Mouse (Mus musculus) CH12.LX (cell line): ENCODE data around the gene Pnp2. TPM values are rescaled to one million over a fixed set of nuclear protein-coding genes. Genes with fewer than 3 reads are reported as not detected.

ENCODE experiments used
- DNase-seq: peaks from one replicate; pipeline ENCODE4 v3.0.0-alpha.2; 2013; ENCODE audit errors: extremely low read depth
- H3K27ac ChIP-seq: 2 replicates; pipeline ENCODE4 v1.5.1; 2012; ENCODE audit warnings: low read depth, mild to moderate bottlenecking, control low read depth, moderate library complexity; ENCODE audit not compliant: insufficient read depth
- H3K27me3 ChIP-seq: replicated peaks from 2 replicates; pipeline ENCODE3; 2012; ENCODE audit warnings: inconsistent platforms
- H3K36me3 ChIP-seq, 2 experiments: replicated peaks in 1 of 2; 2 replicates each; pipeline versions ENCODE3 to v1.6.1; 2012; ENCODE audit warnings: inconsistent platforms in 1 of 2, low read length in 1 of 2, mild to moderate bottlenecking in 1 of 2, mixed read lengths in 1 of 2, moderate library complexity in 1 of 2; ENCODE audit not compliant: control insufficient read depth in 1 of 2, insufficient read depth in 1 of 2
- H3K4me1 ChIP-seq, 2 experiments: 2 replicates each; pipeline ENCODE4 v1.6.1; 2012; ENCODE audit warnings: inconsistent platforms in 1 of 2, moderate library complexity in 1 of 2; ENCODE audit not compliant: insufficient read depth in 2 of 2, control insufficient read depth in 1 of 2
- H3K4me2 ChIP-seq: 2 replicates; pipeline ENCODE4 v1.6.1; 2012; ENCODE audit warnings: low read depth, mild to moderate bottlenecking, control low read depth; ENCODE audit not compliant: poor library complexity, insufficient read depth, severe bottlenecking
- H3K4me3 ChIP-seq, 3 experiments: fragments of 150-350 bp in 1 of 3; sonication (generic) in 1 of 3; replicated peaks in 1 of 3; 2 replicates each; pipeline versions ENCODE3 to v1.5.1; 2011 to 2012; ENCODE audit warnings: low read depth in 2 of 3, low read length in 2 of 3, mild to moderate bottlenecking in 2 of 3, moderate library complexity in 2 of 3, control low read depth in 1 of 3, improper control_type of control experiment in 1 of 3, inconsistent platforms in 1 of 3, mixed read lengths in 1 of 3; ENCODE audit not compliant: poor library complexity in 1 of 3
- H3K79me2 ChIP-seq: replicated peaks from 2 replicates; pipeline ENCODE4 v1.6.1; 2012; ENCODE audit warnings: mild to moderate bottlenecking, moderate library complexity; ENCODE audit not compliant: control insufficient read depth, poor library complexity, insufficient read depth, severe bottlenecking; ENCODE audit errors: extremely low read depth
- H3K9ac ChIP-seq: 2 replicates; pipeline ENCODE4 v1.6.1; 2012; ENCODE audit warnings: low read depth, mild to moderate bottlenecking, control low read depth, moderate library complexity; ENCODE audit not compliant: insufficient read depth
- H3K9me3 ChIP-seq: replicated peaks from 2 replicates; pipeline ENCODE3; 2012; ENCODE audit warnings: low read length, inconsistent platforms, mixed read lengths
- BHLHE40 ChIP-seq: IDR thresholded peaks from 2 replicates; pipeline ENCODE4 v1.6.1; 2011; ENCODE audit warnings: mild to moderate bottlenecking, low read depth, low read length, improper control_type of control experiment
- CHD1 ChIP-seq: IDR thresholded peaks from 2 replicates; pipeline ENCODE4 v1.6.1; 2012; ENCODE audit warnings: low read depth, low read length, improper control_type of control experiment, inconsistent platforms
- CHD2 ChIP-seq: IDR thresholded peaks from 2 replicates; pipeline ENCODE4 v1.6.1; 2011; ENCODE audit warnings: low read length, improper control_type of control experiment
- CTCF ChIP-seq, 2 experiments: IDR thresholded peaks in 1 of 2; conservative IDR thresholded peaks in 1 of 2; 2 replicates each; pipeline ENCODE4 v1.5.1; 2011 to 2012; ENCODE audit warnings: low read depth in 2 of 2, low read length in 2 of 2, improper control_type of control experiment in 1 of 2, inconsistent platforms in 1 of 2, mild to moderate bottlenecking in 1 of 2, moderate library complexity in 1 of 2
- E2F4 ChIP-seq: IDR thresholded peaks from 2 replicates; pipeline ENCODE4 v1.6.1; 2011; ENCODE audit warnings: low read depth, low read length, improper control_type of control experiment; ENCODE audit not compliant: insufficient replicate concordance
- EP300 ChIP-seq: IDR thresholded peaks from 2 replicates; pipeline ENCODE4 v1.6.1; 2011; ENCODE audit warnings: low read length, improper control_type of control experiment
- ETS1 ChIP-seq: conservative IDR thresholded peaks from 2 replicates; pipeline ENCODE4 v1.6.1; 2012; ENCODE audit warnings: low read depth, mild to moderate bottlenecking, inconsistent platforms, low read length, improper control_type of control experiment, moderate library complexity
- GABPA ChIP-seq: IDR thresholded peaks from 2 replicates; pipeline ENCODE4 v1.6.1; 2012; ENCODE audit warnings: low read depth, low read length, improper control_type of control experiment, inconsistent platforms; ENCODE audit not compliant: insufficient replicate concordance
- HCFC1 ChIP-seq: IDR thresholded peaks from 2 replicates; pipeline ENCODE4 v1.6.1; 2012; ENCODE audit warnings: low read depth, mild to moderate bottlenecking, inconsistent platforms, low read length, improper control_type of control experiment
- IRF4 ChIP-seq: IDR thresholded peaks from 2 replicates; pipeline ENCODE4 v1.6.1; 2014; ENCODE audit warnings: low read depth, mild to moderate bottlenecking, inconsistent platforms, low read length, improper control_type of control experiment
- JUN ChIP-seq: IDR thresholded peaks from 2 replicates; pipeline ENCODE4 v1.6.1; 2011; ENCODE audit warnings: low read depth, mild to moderate bottlenecking, low read length, improper control_type of control experiment, moderate library complexity; ENCODE audit not compliant: insufficient read depth
- JUND ChIP-seq: conservative IDR thresholded peaks from 2 replicates; pipeline ENCODE4 v1.6.1; 2011; ENCODE audit warnings: low read depth, low read length, improper control_type of control experiment
- MAX ChIP-seq: IDR thresholded peaks from 2 replicates; pipeline ENCODE4 v1.6.1; 2011; ENCODE audit warnings: low read length, improper control_type of control experiment
- MAZ ChIP-seq: IDR thresholded peaks from 2 replicates; pipeline ENCODE4 v1.6.1; 2012; ENCODE audit warnings: low read depth, mild to moderate bottlenecking, inconsistent platforms, low read length, improper control_type of control experiment, moderate library complexity
- MEF2A ChIP-seq: IDR thresholded peaks from 2 replicates; pipeline ENCODE4 v1.6.1; 2014; ENCODE audit warnings: low read depth, mild to moderate bottlenecking, inconsistent platforms, low read length, improper control_type of control experiment, borderline replicate concordance
- NELFE ChIP-seq: IDR thresholded peaks from 2 replicates; pipeline ENCODE4 v1.6.1; 2011; ENCODE audit warnings: low read depth, low read length, improper control_type of control experiment
- NRF1 ChIP-seq: IDR thresholded peaks from 2 replicates; pipeline ENCODE4 v1.6.1; 2014; ENCODE audit warnings: low read depth, mild to moderate bottlenecking, inconsistent platforms, low read length, improper control_type of control experiment, moderate library complexity
- POLR2A ChIP-seq: IDR thresholded peaks from 2 replicates; pipeline ENCODE4 v1.6.1; 2011; ENCODE audit warnings: low read depth, mild to moderate bottlenecking, improper control_type of control experiment, low read length
- RAD21 ChIP-seq: IDR thresholded peaks from 2 replicates; pipeline ENCODE4 v1.6.1; 2011; ENCODE audit warnings: low read depth, mild to moderate bottlenecking, low read length, improper control_type of control experiment, moderate library complexity
- RCOR1 ChIP-seq: conservative IDR thresholded peaks from 2 replicates; pipeline ENCODE4 v1.6.1; 2012; ENCODE audit warnings: low read depth, mild to moderate bottlenecking, inconsistent platforms, low read length, improper control_type of control experiment
- SMC3 ChIP-seq: IDR thresholded peaks from 2 replicates; pipeline ENCODE4 v1.6.1; 2011; ENCODE audit warnings: low read depth, low read length, improper control_type of control experiment
- TBP ChIP-seq: conservative IDR thresholded peaks from 2 replicates; pipeline ENCODE4 v1.6.1; 2011; ENCODE audit warnings: low read depth, low read length, improper control_type of control experiment
- TCF12 ChIP-seq: IDR thresholded peaks from 2 replicates; pipeline ENCODE4 v1.6.1; 2014; ENCODE audit warnings: low read depth, mild to moderate bottlenecking, inconsistent platforms, low read length, improper control_type of control experiment
- UBTF ChIP-seq: IDR thresholded peaks from 2 replicates; pipeline ENCODE4 v1.6.1; 2012; ENCODE audit warnings: low read depth, mild to moderate bottlenecking, inconsistent platforms, low read length, improper control_type of control experiment, moderate library complexity
- USF1 ChIP-seq: IDR thresholded peaks from 2 replicates; pipeline ENCODE4 v1.6.1; 2014; ENCODE audit warnings: low read depth, mild to moderate bottlenecking, inconsistent platforms, low read length, improper control_type of control experiment
- ZC3H11A ChIP-seq: IDR thresholded peaks from 2 replicates; pipeline ENCODE4 v1.6.1; 2012; ENCODE audit warnings: low read depth, mild to moderate bottlenecking, inconsistent platforms, low read length, improper control_type of control experiment
- ZKSCAN1 ChIP-seq: IDR thresholded peaks from 2 replicates; pipeline ENCODE4 v1.6.1; 2012; ENCODE audit warnings: low read depth, inconsistent platforms, low read length, improper control_type of control experiment, borderline replicate concordance
- ZMIZ1 ChIP-seq: IDR thresholded peaks from 2 replicates; pipeline ENCODE4 v1.6.1; 2012; ENCODE audit warnings: low read depth, mild to moderate bottlenecking, inconsistent platforms, low read length, improper control_type of control experiment
- ZNF384 ChIP-seq: IDR thresholded peaks from 2 replicates; pipeline ENCODE4 v1.6.1; 2012; ENCODE audit warnings: low read depth, low read length, improper control_type of control experiment, inconsistent platforms
- dilution Hi-C: fragments of 300-500 bp; cut with MboI; formaldehyde crosslinking; loops from 2 replicates; pipeline ENCODE4 v1.14.3; 2020; ENCODE audit warnings: low sequenced_read_pairs; ENCODE audit not compliant: extremely low pct_unique_long_range_greater_than_20kb, extremely low pct_ligation_motif_present
- in situ Hi-C: fragments of 300-500 bp; cut with MboI; formaldehyde crosslinking; loops from 3 replicates; pipeline ENCODE4 v1.14.3; 2019; ENCODE audit warnings: low sequenced_read_pairs, low pct_ligation_motif_present, low pct_unique_long_range_greater_than_20kb, mixed read lengths
- polyA plus RNA-seq: library from polyadenylated mRNA; unstranded; fragments of >175 nt; gene quantifications from 2 replicates; pipeline ENCODE4 v1.2.1, GENCODE M21; 2012; ENCODE audit warnings: low read depth; ENCODE audit not compliant: insufficient read length
- total RNA-seq, 2 experiments: library from RNA; depleted of rRNA; stranded (reverse); fragments of 300-350 nt in 1 of 2; fragments of >200 nt in 1 of 2; gene quantifications; 2 replicates each; pipeline ENCODE4 v1.2.3; 2012 to 2014

Gene Pnp2
- total and polyA plus RNA-seq, 3 experiments, result 0.21 TPM; not detected in 2

DNA sequence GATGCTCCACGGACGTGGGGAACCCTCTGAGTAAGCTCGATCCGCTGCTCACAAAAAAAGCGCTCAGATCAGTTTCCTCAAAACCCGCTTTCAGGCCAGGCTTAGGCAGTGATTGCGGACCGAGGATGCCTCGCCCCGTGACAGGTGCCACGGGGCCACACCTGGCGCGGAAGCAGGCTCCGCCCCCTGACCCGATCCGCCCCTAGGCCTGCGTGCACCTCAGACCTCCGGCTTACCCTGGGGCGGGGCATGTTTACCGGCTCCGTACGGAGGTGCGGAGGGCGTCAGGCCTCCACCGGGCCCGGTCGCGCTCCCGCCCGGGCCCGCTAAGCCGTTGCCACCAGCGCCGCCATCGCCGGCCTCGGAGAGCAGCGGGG, 25.4 kb upstream of the Pnp2 start:
- H3K36me3 ChIP-seq, result peaks cover 35 to 59% of the 10 kb centered on the region in 2 experiments
- TF ChIP-seq BHLHE40 (no peak), GABPA (no peak), EP300 (no peak), MAX (no peak)
- dilution Hi-C loops (no loop called here), in situ Hi-C loops (loop anchor here (5.0 to 10.0 kb wide), 2 partner anchors 123 to 134 kb away; partner anchors contain the start of genes Ccnb1ip1 and Parp2)
- DNase-seq, result peak; percentile 60
- peak overlapping the region; percentile 86 to 94 (median 90) for H3K4me3 ChIP-seq
- H3K4me1 ChIP-seq, result peaks cover 0 to 51% of the 10 kb centered on the region in 2 experiments; a peak in 2 of 4 replicates
- H3K9me3 ChIP-seq, result no peaks in the 10 kb centered on the region
- H3K9ac ChIP-seq, result peak overlapping the region; percentile 90
- H3K79me2 ChIP-seq, result peaks cover 18% of the 10 kb centered on the region
- peak overlapping the region; percentile 64 for H3K4me2 ChIP-seq
- no peaks in the 10 kb centered on the region for H3K27me3 ChIP-seq
- peak overlapping the region; percentile 90 for H3K27ac ChIP-seq

DNA sequence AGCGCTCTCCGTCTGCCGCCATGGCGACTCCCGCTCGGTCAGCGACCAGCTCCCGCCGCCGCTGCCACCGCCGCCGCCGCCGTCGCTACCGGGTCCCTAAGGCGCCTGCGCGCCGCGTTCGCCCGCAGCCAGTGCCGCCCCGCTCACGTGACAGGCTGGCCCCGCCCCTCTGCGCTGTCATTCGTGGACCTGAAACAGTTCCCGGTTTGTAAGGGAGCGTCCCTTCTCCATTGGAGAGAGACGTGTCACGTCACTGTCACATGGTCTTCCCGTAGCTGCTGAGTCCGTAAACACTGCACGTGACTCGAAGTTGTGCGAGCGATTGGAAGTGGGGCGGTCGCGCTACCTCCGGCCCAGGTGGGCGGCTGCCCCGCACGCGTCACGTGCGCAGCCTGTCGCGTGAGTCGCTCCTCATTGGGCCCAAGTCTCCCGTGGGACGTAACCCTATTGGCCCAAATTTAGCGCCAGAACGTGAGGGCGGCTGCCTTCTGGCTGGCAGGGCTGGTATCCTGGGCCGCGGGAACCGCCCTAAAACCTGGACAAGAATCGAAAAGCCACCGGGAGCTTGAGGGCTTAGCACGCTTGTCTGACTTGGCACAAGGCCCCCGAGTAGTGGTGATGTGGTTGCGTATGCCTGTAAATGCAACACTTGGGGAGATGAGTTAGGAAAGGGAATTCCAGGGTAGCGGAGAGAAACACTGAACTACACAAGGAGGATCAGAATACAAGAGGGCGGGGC, 24.9 kb upstream of the Pnp2 start, which contains the start of the genes Pip4p1 and Pnp:
TSS of gene Pip4p1 (minus strand) at position 103 of the 739 bp plus-strand sequence.
TSS of gene Pnp (plus strand) at position 329 of the 739 bp plus-strand sequence.
- H3K27me3 ChIP-seq, result no peaks in the 10 kb centered on the region
- H3K4me2 ChIP-seq, result peak within 1 kb of the TSS; percentile 86
- peak within 1 kb of the TSS; percentile 90 for H3K9ac ChIP-seq
- no peaks in the 10 kb centered on the region for H3K9me3 ChIP-seq
- peaks cover 12% of the 10 kb centered on the region for H3K79me2 ChIP-seq
- H3K4me3 ChIP-seq, result peak within 1 kb of the TSS; percentile 86 to 94 (median 90)
- peaks cover 0 to 49% of the 10 kb centered on the region in 2 experiments; a peak in 2 of 4 replicates for H3K4me1 ChIP-seq
- dilution Hi-C loops, result no loop called here
- in situ Hi-C loops, result loop anchor here (5.0 to 10.0 kb wide), 2 partner anchors 124 to 134 kb away; partner anchors contain the start of genes Ccnb1ip1 and Parp2
- H3K36me3 ChIP-seq, result peaks cover 35 to 59% of the 10 kb centered on the region in 2 experiments
- H3K27ac ChIP-seq, result peak within 1 kb of the TSS; percentile 90
- DNase-seq, result peak; percentile 99
- TF ChIP-seq POLR2A, result peak; percentile 64; the same call in 1 of the 2 replicates
- TF ChIP-seq ZNF384, result no peak
- TF ChIP-seq BHLHE40, result peak; percentile 100
- TF ChIP-seq CHD1, result no peak
- no peak for TF ChIP-seq SMC3
- peak; percentile 31; the same call in 1 of the 2 replicates for TF ChIP-seq GABPA
- TF ChIP-seq HCFC1, result peak; percentile 68
- TF ChIP-seq ZKSCAN1, result no peak
- 0 out of 2 replicates have a peak, but pooled peaks have one; percentile 29 for TF ChIP-seq TBP
- TF ChIP-seq JUN, result no peak
- TF ChIP-seq RCOR1, result no peak; the same call in none of the 2 replicates
- TF ChIP-seq UBTF, result no peak
- peak; percentile 62 for TF ChIP-seq NELFE
- peak; percentile 78 for TF ChIP-seq IRF4
- peak; percentile 84 for TF ChIP-seq TCF12
- no peak for TF ChIP-seq EP300
- peak; percentile 96 for TF ChIP-seq USF1
- TF ChIP-seq CTCF (conservative IDR thresholded peaks at IDR 0.05 in 1 of 2, IDR thresholded peaks at IDR 0.05 in 1 of 2; ENCODE audit: low read depth in 2 of 2, low read length in 2 of 2), result no peak
- peak; percentile 95 for TF ChIP-seq ETS1
- TF ChIP-seq ZMIZ1, result peak; percentile 84
- peak; percentile 72 for TF ChIP-seq CHD2
- TF ChIP-seq NRF1, result peak; percentile 88
- TF ChIP-seq MAX, result peak; percentile 100
- TF ChIP-seq ZC3H11A, result no peak
- peak; percentile 84 for TF ChIP-seq MEF2A
- no peak for TF ChIP-seq JUND
- no peak; the same call in 1 of the 2 replicates for TF ChIP-seq MAZ
- TF ChIP-seq RAD21, result no peak
- TF ChIP-seq E2F4, result no peak; the same call in 1 of the 2 replicates
